Mouse (Mus musculus) testis, postnatal 14 days (tissue): ENCODE measurements around the gene Adnp.
"Not testable (repeated sequence)": the region's sequence is repeated elsewhere in the genome, so short reads cannot be mapped to it uniquely, and the experiment has no call there.

Experiments used
- DNase-seq: peaks from one replicate; pipeline ENCODE4 v3.0.0; 2021; ENCODE audit warnings: low spot score

The Adnp gene

DNA sequence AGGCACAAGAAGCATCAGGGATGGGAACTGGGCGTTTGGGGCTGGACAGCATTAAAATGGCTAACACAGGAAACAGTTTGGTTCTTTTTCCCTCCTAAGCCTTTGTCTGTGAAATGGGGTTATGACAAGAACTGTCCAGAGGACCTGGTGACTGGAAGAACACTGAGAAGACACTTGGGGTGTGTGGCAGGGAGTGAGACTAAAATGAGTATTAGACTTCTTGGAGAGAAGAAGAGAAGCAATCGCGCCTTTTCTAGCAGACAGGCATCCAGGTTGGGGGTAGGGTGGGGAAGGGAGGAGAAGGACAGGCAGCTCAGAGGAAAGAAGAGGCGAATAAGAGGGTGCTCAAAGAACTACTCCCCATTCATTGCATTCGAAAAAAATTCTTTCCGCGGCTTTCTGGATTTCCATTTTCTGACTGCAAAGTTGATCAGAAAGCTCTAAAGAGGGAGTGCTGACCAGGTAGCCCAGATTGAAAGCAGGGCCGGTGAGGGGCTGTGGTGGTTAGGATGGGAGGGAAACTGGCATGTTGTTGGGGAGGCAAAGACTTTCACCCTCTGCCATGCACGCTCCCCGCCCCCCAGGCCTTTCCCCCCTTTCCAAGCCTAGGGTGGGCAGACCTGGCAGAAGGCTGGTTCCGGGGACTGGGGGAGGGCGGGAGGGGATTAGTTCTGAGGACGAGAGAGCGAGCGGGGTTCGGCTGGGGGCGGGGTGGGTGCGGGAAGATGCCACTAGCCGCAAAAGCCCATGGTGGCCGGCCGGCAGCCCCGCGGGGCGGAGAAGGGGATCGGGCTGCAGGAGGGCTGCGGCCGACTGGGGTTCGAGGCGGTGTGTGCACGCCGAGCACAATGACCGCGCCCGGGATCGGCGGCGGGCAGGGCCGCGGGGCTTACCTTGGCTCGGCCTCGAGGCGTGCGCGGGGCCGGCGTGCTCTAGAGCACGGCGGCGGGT, 956 bp downstream of the Adnp start:
- peak; percentile 57 for DNase-seq

DNA sequence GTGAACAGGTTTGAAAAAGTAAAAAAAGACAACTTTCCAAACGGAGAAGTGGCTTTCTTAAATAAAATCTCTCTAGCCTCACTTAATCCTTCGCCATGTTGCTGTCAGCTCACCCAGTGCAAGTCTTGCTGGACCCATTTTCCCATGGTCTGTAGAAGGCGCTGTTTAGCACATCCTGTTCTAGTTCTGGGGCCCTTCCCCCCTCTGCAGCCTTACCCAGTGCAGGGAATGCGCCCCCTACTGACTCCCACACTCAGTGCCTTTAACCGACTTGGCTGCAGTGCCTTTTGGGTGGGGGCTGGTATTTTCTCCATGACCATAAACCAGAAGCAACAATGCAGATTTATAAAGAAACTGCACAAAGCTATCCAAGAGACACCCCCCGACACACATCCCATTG, 1.6 kb downstream of the Adnp start:
- DNase-seq: peak; percentile 79

DNA sequence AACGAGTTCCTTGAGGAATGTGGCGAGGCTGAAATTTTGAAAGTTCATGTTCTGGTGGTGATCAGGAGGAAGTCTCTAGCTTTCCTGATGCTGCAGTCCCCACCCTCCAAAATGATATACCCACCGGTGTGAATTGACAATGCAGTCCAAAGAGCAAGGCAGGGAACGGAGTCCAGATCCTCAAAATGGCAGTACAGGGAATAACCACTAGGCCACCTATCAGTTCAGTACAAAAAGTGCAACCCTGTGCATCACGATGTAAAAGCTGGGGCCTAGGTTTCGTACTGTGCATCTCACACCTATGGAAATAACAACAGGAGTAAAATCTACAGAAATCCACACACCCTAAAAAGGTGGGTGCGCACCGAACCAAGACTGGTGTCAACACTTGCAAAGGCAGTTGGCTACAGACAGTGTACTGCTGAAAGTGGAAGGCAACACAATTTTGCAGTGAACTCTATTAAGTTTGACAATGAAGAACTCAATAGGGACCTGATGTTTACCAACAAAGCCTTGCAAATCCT, 2.4 kb downstream of the Adnp start:
- DNase-seq: no peak

DNA sequence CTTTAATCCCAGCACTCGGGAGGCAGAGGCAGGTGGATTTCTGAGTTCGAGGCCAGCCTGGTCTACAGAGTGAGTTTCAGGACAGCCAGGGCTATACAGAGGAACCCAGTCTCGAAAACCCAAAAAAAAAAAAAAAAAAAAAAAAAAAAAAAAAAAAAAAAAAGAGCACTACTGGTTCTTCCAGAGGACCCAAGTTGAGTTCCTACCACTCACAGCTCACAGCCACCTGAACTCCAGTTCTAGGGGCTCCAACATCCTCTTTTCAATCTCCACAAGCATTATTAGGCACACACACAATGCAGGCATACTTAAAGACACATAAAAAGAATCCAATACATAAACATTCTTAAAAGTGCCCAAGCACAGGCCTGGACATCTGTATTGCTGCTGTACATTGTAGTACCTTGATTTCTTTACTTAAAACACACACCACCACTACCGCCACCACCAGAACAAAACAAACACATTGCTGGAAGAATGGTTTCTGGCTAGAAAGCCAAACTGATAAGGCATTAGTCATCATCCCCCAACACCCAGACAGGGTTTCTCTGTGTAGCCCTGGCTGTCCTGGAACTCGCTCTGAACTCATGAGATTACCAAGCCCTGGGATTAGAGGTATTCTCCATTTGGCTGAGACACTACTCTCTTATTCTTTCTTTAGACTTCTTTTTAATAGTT, 6.8 kb downstream of the Adnp start:
- no peak for DNase-seq

DNA sequence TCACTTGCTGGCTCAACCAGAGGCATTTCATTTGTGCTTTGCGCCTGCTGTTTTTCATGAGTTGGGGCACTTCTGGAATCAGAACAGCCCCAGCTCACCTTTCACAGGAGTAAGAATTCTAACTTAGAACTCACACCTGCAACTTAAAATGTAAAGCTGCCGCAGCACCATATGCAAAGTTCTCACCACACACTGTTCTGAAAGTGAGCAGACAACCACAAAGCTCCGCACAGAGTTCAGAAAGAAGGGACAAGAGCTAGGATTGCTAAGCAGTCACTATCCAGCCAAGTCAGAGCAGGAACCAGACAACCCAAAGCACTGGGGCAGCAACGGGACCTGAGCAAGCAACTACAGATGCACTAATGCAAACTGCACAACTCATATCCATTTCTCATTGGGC, 7.4 kb downstream of the Adnp start:
- no peak for DNase-seq

DNA sequence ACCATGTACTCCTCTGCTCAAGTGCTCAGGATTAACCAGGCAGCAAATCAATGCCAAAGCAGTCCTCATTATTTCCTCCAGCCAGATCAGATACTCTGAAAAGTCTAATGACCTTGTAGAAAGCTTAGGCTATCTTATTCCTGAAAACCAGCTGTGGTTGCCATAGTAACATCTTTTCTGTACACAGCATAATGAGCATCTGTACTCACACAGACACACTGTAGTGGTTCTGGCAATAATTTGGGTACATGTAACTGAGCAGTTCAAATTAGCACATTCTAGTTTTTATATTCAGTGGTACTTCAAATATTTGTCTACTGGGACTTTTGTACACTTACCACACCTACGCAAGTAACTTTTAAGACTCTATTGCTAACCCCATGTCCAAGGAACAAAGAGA, 8.5 kb downstream of the Adnp start:
- peak; percentile 45 for DNase-seq

DNA sequence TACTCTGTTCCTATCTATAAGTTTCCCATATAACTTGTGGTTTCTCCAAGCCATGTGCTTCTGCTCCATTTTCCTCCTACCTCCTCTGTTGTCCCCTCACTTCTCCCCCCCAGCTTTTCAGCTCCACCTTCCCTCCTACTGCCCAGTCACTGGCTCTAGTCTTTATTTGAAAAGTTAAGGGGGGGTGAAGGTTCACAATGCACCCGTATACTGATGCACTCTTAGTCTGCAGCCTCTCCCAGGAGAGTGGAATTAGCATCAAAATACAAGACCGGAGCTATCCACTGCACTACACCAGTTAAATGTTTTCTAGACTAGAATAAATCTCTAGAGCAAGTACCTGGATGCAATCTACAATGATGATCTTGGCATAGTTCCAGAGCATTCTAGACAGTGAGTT, 11.2 kb downstream of the Adnp start:
- no peak for DNase-seq

DNA sequence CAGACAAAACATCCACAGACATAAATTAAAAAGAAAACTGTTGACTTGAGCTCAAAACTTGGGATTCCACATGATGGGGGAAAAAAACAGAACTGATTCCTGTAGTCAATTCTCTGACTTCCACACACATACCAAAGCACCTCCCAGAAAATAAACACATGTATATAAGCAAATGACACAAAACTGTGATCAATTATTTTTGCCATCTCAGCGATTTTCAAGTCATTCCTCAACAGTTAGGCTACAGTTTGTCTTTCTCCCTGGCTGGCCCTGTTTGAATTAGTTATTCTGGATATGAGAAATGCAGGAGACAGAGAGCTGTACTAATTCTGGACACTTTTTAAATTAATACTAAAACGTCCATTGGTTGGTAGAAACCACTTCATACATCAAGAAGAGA, 13.2 kb downstream of the Adnp start:
- no peak for DNase-seq

DNA sequence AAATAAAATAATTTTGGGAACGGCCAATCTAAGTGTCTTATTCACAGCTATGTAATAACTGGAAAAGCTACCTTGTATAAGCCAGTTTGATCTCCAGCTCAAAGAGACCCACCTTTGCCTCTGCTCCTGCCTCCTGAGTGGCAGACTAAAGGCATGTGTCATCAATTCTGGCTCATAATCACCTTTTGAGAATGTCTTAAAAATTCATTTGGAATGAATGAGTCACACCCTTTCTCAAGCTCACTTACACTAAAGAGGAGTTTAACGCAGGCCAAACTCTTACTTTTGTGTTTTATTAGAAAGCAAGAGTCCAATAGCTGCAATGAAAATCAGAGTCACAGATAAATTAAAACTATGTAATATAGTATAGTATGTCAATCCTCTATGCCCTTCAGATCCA, 15.1 kb downstream of the Adnp start:
- no peak for DNase-seq

DNA sequence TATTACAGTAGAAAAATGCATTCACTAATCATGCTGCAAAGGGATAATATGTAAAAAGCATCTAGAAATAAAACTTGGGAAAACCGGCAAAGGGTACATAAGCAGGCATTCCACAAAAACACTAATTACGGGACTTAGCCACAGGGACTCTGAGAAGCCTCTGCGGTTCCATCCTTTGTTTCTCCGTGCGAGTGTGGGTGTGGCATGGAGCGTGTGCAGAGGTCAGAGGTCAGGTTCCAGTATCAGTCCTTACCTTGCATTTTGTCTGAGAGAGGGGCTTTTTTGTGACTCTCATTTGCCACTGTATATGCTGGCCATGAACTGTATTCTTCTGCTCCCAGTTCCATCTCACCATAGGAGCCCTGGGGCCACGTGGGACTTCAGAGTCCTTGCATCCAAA, 31.0 kb downstream of the Adnp start:
- DNase-seq: no peak

DNA sequence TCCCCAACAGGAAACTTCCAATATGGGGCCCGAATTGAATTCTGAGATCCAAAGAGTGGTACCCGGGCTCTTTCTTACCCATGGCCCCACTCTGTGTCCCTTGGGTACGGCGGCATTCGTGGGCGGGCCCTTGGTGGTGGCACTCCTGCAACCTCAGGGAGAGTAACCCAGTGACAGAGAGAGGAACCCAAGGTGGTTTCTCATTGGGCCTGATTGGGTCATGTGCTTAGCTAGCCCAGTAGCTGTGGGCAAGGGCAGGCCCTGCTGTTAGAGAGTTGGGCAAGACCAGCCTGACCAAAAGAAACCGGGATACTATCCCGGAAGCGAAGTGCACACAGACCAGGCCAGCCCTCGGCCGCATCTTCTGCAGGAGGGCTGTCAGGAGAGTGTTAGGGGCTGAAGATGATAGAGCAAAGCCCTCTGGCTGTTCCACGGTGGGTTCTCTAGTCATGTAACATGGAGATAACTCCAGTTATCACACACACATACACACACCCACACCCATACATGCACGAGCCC, 36.7 kb downstream of the Adnp start:
- peak; percentile 46 for DNase-seq

DNA sequence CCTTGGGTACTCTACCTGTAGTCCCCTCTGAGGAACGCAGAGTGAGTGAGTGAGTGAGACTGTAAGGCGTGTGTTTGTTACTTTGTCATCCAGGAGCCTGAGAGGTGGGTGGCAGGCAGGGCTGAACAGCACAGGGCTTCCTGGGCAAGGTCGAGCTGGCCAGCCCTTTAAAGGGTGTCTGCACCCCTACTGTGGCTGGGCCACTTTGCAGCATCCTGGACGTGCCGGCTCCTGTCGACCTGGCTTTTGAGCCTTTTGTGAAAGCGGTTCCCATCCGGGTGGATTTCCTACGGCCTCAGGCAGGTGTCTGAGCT, 37.2 kb downstream of the Adnp start:
- no peak for DNase-seq

DNA sequence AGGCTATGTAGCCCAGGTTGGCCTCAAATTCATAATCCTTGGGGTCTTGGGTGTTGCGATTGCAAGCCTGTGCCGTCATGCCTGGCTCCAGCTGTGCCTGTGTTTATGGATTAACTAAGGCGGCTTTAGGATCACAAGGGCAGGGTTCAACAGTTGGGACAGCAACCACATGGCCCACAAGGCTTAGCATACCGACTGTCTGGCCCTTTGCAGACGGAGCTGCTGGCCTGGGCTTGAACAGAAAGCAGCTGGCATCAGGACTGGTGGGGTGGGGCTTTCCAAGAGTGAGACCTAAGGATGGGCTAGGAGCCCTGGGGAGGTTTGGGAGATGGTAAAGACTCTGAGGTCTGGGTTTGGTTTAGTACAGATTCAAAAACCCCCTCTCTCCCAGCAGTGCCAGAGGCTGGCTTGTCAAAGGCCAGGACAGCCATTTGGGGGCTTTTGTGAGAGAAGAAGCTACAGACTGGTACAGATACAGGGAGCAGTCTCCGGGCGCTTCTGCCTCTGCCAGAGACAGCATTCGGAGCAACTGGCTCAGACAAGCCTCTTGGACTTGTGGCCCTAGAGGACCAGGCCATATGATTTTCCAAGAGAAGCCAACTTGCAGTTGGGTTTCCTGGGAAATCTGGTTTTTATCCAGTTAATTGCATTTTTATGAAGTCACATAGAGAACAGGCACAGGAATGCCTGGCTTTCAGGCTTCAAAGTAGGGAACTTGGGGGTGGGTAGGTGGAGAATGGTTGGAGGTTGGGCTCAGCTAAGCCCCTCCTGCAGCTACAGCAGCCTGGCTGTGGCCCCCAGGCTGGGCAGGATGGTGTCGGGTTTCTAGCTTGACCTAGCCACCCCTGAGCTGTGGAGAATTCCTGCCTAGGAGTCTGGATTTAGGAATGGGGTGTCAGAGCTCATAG, 37.8 kb downstream of the Adnp start:
- no peak for DNase-seq

DNA sequence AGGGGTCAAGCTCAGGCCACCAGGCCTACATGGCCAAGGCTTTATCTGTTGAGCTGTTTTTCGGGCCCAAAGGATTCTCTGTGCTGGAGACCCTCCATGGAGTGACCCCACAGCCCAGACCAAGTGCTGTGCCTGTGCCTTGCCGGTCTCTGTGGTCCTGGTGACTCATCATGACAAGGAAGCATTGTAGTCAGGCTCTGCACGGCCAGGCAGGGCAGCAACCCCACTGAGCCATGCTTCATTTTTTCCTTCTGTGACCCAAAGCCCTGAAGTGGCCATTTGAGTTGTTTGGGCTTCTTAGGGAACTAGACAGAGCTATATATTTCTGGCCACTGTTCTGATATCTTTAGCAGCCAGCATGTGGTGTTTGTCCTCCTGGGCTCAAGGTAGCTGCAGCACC, 39.1 kb downstream of the Adnp start:
- DNase-seq: no peak

DNA sequence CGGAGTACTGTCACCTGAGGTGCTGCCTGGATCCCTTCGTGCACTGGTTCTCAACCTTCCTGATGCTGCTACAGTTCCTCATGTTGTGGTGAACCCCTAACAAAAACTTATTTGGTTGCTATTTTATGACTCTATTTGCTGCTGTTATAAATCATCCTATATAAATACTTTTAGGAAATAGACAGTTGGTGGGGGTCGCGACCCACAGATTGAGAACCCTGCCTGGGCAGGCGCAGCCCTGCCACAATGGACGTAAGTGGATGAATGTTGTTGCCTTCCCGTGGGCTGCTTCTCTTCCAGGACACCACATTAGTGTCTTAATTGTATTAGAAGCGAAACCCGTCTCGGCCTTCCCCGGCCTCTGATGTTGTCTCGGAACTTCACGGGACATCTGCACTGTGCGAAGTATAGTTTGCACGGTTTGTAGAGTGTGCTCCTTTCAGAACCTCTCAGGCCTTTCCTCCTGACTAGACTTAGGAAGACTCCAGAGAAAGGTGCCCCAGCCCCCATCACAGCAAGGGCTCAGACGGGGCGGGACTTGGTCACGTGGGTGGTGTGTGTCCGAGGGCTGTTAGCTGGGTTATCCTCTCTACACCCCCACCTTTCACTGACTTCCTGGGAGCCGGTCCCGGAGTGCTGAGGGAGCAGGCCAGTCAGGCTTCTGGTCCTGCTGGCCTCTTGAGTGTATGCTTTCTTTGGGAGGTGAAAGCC, 40.0 kb downstream of the Adnp start:
- DNase-seq: peak; percentile 45

DNA sequence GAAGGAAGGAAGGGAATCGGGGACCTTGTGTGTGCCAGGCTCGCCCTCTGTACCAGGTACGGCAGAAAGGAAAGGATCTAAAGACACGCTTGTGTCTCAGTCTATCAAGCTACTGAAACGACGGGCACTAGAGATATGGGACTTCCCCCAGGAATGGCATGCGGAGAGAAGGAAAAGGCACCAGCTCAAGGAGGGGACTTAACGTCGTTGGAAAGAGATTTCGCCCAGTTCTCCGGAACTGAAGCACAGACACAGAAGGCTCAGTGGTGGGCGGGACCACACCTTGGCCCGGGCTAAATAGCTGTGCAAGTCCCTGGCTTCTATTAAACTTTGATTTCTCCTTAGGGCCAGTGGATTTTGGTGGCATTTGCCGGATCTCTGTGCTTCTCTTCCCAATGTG, 44.9 kb downstream of the Adnp start:
- DNase-seq: no peak

DNA sequence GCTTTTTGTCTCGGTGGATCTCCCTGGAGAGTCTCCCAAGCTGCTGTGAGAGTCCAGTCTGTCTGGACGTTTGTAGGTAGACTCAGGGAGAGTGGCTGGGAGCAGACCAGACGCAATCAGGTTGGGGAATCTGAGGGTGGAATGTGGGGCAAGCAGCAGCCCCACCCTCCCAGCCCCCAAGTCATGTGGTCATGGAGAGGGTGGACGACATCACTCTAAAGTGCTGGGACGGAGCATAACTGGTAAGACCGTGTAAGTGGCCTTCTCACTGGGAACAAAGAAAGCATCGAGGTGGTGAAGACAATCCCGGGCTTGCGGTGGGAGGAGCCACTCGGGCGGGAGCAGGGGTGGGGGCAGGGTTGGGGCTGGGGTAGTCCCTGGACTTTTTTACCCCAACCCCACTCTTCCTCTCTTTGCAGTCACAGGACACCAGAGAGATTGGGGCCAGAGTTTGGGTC, 45.4 kb downstream of the Adnp start:
- DNase-seq: no peak

DNA sequence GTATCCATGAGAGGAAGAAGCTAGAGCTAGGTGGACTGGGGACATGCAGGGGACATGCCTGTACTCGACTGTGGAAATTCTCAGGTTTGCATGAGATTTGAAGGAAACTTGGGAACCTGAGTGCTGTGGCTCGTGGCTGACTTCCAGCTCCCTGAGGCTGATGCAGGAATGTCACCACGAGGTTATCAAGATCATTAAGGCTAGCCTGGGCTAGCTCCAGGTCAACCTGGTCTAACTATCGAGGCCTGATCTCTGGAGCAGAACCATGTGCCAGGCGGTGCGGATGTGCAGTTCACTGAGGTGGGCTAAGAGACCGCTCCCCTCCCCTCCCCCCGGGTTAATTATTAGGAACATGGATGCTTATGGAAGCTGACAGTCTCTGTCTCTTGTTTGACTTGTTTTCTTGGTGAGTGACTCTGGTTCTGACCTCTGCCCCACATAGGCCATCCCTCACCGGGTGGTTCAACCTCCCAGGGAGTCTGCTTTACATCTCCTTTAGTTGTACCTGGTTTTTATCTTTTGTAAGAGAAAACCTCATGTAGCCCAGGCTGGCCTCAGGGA, 46.5 kb downstream of the Adnp start:
- no peak for DNase-seq

DNA sequence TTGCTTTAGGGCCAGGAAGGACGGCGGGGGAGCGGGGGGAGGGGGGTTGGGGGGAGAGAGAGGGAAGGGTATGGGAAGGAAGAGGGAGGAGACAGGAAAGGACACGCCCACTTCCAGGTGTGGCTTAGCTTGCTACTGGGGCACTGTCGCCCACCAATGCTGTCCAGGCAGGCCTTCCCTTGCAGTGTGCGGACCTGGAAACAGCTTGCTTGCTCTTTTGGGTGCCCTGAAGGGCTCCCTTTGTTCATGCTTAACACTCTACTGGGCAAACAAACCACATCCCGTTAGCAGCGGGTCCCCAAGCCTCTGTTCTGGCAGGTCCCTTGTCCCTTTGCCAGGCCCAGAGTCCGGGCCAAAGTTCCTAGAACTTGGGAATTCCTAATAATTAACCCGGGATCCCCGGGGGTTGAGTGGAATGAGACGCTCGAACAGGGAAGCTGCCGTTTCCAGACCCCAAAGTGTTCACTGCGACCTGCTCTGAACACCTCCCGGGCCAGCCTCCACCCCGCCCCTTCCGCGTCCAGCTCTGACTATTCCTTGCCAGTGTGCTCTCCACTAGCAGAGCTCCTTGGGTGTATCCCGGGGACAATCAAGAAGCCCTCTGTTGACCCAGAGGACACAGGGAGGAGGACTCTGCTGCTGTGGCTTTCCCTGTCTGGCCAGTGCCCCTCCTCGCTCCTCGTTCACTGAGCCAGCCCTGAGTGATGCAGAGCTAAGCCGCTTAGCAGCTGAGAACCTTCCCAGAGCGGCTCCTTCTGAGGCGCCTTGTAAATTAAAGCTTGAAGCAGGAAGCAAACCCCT, 47.8 kb downstream of the Adnp start:
- DNase-seq: no peak

DNA sequence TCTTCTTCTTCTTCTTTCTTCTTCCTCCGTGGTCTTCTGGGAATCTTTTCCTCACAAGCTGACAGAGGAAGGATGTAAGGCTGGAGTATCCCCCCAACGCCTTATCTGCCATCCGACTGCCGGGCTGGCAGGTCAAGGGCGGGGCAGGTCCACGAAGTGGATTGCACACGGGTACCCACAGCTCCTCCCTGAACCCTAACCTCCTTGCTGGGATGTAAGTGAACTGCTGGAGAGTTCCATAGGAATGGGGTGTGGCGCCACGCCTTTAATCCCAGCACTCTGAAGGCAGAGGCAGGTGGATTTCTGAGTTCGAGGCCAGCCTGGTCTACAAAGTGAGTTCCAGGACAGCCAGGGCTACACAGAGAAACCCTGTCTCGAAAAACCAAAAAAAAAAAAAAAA, 48.9 kb downstream of the Adnp start:
- DNase-seq: not testable (repeated sequence)
